Mouse (Mus musculus) brain, embryonic 14.5 days (tissue): ENCODE results near the gene Wnt1. TPM values are rescaled to one million over a fixed set of nuclear protein-coding genes. Genes with fewer than 3 reads are reported as not detected.
"Not testable (repeated sequence)": the region's sequence is repeated elsewhere in the genome, so short reads cannot be mapped to it uniquely, and the experiment has no call there.

Experiments
- DNase-seq: peaks from one replicate; pipeline ENCODE4 v3.0.0-alpha.2; 2011; ENCODE audit warnings: low read depth
- CTCF ChIP-seq: fragments of 200-500 bp; IDR thresholded peaks from 2 replicates; pipeline ENCODE4 v1.5.1; 2012; ENCODE audit warnings: inconsistent platforms, mild to moderate bottlenecking, moderate library complexity, borderline replicate concordance; ENCODE audit not compliant: insufficient read depth, insufficient read length; ENCODE audit errors: extremely low read depth
- POLR2A ChIP-seq: fragments of 200-500 bp; IDR thresholded peaks from 2 replicates; pipeline ENCODE4 v1.6.1; 2012; ENCODE audit warnings: mild to moderate bottlenecking, inconsistent platforms, borderline replicate concordance; ENCODE audit not compliant: poor library complexity, insufficient read depth, insufficient read length, severe bottlenecking; ENCODE audit errors: extremely low read depth
- polyA plus RNA-seq: library from polyadenylated mRNA; depleted of rRNA; stranded (reverse); fragments of >200 nt; gene quantifications from 2 replicates; pipeline ENCODE4 v1.2.3, GENCODE M21; 2012

Wnt1 gene
- polyA plus RNA-seq, 1 experiment = 2.9 TPM

- no peak for DNase-seq
- no peak for TF ChIP-seq POLR2A
Measured at GRCm38 (mm10) chr15:98809390-98809789, 19.7 kb downstream of the Wnt1 start, which contains the start of gene Ddn. TSS of gene Ddn (minus strand) at chr15:98809490.

DNA sequence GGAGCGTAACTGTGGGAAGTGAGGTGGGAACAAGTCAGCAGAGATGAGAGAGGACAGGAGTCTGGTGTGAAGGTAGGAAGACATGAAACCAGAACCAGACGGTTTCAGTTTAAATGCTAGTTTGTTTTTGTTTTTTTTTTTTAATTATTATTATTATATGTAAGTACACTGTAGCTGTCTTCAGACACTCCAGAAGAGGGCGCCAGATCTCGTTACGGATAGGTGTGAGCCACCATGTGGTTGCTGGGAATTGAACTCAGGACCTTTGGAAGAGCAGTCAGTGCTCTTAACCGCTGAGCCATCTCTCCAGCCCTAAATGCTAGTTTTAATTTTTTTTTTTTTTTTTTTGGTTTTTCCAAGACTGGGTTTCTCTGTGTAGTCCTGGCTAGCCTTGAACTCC lies 20.6 kb downstream of the Wnt1 start:
- DNase-seq = not testable (repeated sequence)

- DNase-seq = no peak
Measured at GRCm38 (mm10) chr15:98812741-98813424, 23.2 kb downstream of the Wnt1 start.

GRCm38 (mm10) chr15:98818171-98818570 lies 28.5 kb downstream of the Wnt1 start:
- no peak for TF ChIP-seq POLR2A
- no peak for TF ChIP-seq CTCF
- DNase-seq = no peak

More at GRCm38 (mm10) chr15:98812741-98813424, 23.2 kb downstream of the Wnt1 start:
- TF ChIP-seq CTCF (no peak), POLR2A (no peak)

GRCm38 (mm10) chr15:98820937-98821336 lies 31.3 kb downstream of the Wnt1 start:
- no peak for DNase-seq
- TF ChIP-seq CTCF (no peak), POLR2A (no peak)

DNA sequence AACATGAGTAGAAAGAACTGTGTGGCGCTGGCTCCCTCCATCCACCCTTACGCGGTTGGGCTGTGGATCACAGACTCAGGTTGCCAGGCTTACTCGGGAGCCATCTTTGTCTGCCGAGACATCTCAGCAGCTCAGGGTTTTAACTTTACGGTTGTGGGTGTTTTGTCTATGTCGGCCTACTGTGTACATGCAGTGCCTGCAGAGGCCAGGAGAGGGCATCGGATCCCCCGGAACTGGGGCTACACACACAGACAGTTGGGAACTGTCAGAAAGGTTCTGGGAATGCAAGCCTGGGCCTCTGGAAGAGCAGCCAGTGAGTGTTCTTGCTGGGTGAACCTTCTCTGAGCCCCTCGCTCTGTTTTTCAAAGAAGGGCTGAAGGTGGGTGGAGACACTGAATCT lies 31.7 kb downstream of the Wnt1 start:
- no peak for DNase-seq
- peak; percentile 43; the same call in 1 of the 2 replicates for TF ChIP-seq CTCF
- TF ChIP-seq POLR2A = no peak

GRCm38 (mm10) chr15:98822147-98822546 lies 32.5 kb downstream of the Wnt1 start:
- TF ChIP-seq POLR2A (no peak), CTCF (no peak)

GRCm38 (mm10) chr15:98823434-98823833 lies 33.8 kb downstream of the Wnt1 start:
- TF ChIP-seq POLR2A (no peak), CTCF (no peak)
- DNase-seq = no peak

More at GRCm38 (mm10) chr15:98822147-98822546, 32.5 kb downstream of the Wnt1 start:
- no peak for DNase-seq

- TF ChIP-seq POLR2A = no peak
- no peak for DNase-seq
Measured at GRCm38 (mm10) chr15:98827611-98828011, 38.0 kb downstream of the Wnt1 start.

DNA sequence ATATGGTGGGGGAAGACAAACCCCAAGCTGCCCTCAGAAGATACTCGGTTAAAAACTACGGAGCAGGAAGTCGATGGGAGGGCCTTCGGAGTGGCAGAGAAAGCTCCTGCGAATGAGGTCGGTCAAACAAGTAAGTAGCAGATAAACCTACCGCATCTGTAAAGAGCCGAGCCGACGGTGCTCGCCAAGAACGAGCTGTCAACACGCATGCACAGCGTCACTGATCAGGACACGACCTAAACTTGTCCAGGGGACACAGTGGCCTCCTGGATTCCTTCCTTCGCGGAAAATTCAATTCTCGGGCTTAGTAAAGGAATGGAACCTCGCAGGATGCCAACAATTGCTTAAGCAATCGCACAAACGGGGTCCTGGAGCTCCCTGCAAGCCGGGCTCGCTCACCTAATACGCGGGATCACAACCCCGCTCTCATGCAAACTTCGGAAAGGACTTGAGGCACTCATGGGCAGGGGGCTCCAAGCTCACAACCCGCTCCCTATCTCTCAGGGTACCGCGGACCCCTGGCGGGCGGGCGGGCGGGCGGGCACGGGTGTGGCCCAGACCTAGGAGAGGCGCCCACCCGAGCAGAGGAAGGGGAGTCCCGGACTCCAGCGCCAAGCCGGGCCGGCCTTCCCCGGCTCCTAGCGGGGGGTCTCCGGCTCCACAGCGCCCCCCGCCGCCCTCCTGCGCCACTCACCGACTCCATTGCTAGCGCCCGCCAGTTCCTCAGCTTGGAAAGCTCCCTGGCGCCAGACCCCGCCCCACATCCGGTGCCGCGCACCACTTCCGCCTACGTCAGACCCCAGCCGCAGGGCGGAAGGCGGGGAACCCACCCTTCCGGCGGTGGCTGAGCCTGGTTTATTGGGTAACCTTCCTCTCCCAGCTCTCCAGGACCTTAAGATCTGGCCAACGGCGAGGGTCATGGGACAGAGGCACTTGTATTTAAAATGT lies 41.4 kb downstream of the Wnt1 start, which contains the start of gene Prkag1:
Gene Prkag1, minus strand, starts transcription at position 786 of the 948 bp plus-strand sequence.
- TF ChIP-seq CTCF (peak; percentile 56; the same call in 1 of the 2 replicates), POLR2A (peak; percentile 41; the same call in 1 of the 2 replicates)
- peak; percentile 98 for DNase-seq

- TF ChIP-seq POLR2A (no peak), CTCF (no peak)
- DNase-seq = no peak
Measured at GRCm38 (mm10) chr15:98831684-98832035, 42.0 kb downstream of the Wnt1 start.
